Mouse (Mus musculus) bone marrow, adult 2 months (tissue): ENCODE results near the gene Stk11ip. TPM values are rescaled to one million over a fixed set of nuclear protein-coding genes. Genes with fewer than 3 reads are reported as not detected.

Experiments used
- H3K27ac ChIP-seq: fragments of 200-500 bp; 2 replicates; pipeline ENCODE4 v1.5.1; 2012; ENCODE audit warnings: low read depth, mild to moderate bottlenecking, control low read depth, inconsistent platforms, low read length; ENCODE audit not compliant: control insufficient read depth, poor library complexity, insufficient read depth
- H3K4me1 ChIP-seq: fragments of 200-500 bp; 2 replicates; pipeline ENCODE4 v1.6.1; 2011; ENCODE audit warnings: low read length; ENCODE audit not compliant: control insufficient read depth, insufficient read depth
- H3K4me3 ChIP-seq: fragments of 200-500 bp; replicated peaks from 2 replicates; pipeline ENCODE3; 2011; ENCODE audit warnings: mild to moderate bottlenecking, low read depth, low read length, control low read depth; ENCODE audit not compliant: control insufficient read depth
- CTCF ChIP-seq: fragments of 200-500 bp; IDR thresholded peaks from 2 replicates; pipeline ENCODE4 v1.5.1; 2011; ENCODE audit warnings: low read length, control low read depth; ENCODE audit not compliant: control insufficient read depth, insufficient read depth
- POLR2A ChIP-seq: fragments of 200-500 bp; IDR thresholded peaks from 2 replicates; pipeline ENCODE4 v1.6.1; 2011; ENCODE audit warnings: low read depth, mild to moderate bottlenecking, control low read depth, low read length, borderline replicate concordance; ENCODE audit not compliant: control insufficient read depth
- WGBS: fragments of 180-500 bp; shearing (Covaris S2); methylation state at CpG from one replicate; pipeline ENCODE4 v1.1.7; 2018; 5-methylcytosine and 5-hydroxymethylcytosine counted together
- polyA plus RNA-seq: library from polyadenylated mRNA; stranded (reverse); fragments of >200 nt; gene quantifications from 2 replicates; pipeline ENCODE4 v1.2.4, GENCODE M21; 2011; ENCODE audit warnings: low replicate concordance; ENCODE audit not compliant: missing spikeins, insufficient read depth, insufficient read length

The Stk11ip gene
- polyA plus RNA-seq, 1 experiment: 27.1 TPM

GRCm38 (mm10) chr1:75507006-75507405 lies 14.3 kb upstream of the Stk11ip start, which contains the start of gene Inha:
Gene Inha (plus strand): TSS chr1:75507077.
- WGBS: 74% methylated on average over 10 of the region's 10 CpGs
- TF ChIP-seq CTCF: no peak
- TF ChIP-seq POLR2A: no peak
- H3K27ac ChIP-seq: no peak within 1 kb of the TSS; the same call in 1 of the 2 replicates
- no peaks in the 10 kb centered on the region for H3K4me1 ChIP-seq
- H3K4me3 ChIP-seq: no peak within 1 kb of the TSS

- 79% methylated on average over 20 of the region's 20 CpGs for WGBS
- TF ChIP-seq POLR2A: no peak
- TF ChIP-seq CTCF: no peak
- no peak overlapping the region for H3K4me3 ChIP-seq
- no peak overlapping the region; the same call in 1 of the 2 replicates for H3K27ac ChIP-seq
- no peaks in the 10 kb centered on the region for H3K4me1 ChIP-seq
Measured at GRCm38 (mm10) chr1:75509586-75509985, 11.7 kb upstream of the Stk11ip start.

DNA sequence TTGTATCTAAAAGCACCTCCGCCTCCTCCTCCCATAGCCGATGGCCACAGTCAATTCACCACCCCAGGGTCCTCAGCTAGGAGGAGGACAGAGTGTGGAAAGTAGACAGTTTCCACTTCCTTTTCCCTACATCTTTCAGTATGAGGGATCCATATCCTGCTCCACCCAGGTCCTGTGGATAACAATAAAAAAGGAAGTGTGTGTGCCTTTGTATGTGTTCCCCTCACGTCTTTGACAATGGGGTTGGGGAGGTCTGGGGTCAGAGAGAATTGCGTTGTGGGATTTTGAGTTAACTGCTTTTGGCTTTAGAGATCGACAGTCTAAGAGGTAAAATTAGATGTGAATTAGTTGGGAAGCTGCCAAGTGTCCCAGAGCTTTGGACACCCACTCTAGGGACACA lies 11.2 kb upstream of the Stk11ip start:
- no peak overlapping the region for H3K4me3 ChIP-seq
- TF ChIP-seq POLR2A (no peak), CTCF (no peak)
- 50% methylated on average over 5 of the region's 5 CpGs for WGBS
- no peaks in the 10 kb centered on the region for H3K4me1 ChIP-seq
- no peak overlapping the region for H3K27ac ChIP-seq

- Histone ChIP-seq H3K27ac (no peak overlapping the region), H3K4me1 (no peaks in the 10 kb centered on the region), H3K4me3 (no peak overlapping the region)
- 76% methylated on average over 4 of the region's 4 CpGs for whole genome bisulfite sequencing
- TF ChIP-seq CTCF (no peak), POLR2A (no peak)
Measured at GRCm38 (mm10) chr1:75511437-75512210, 9.7 kb upstream of the Stk11ip start.

DNA sequence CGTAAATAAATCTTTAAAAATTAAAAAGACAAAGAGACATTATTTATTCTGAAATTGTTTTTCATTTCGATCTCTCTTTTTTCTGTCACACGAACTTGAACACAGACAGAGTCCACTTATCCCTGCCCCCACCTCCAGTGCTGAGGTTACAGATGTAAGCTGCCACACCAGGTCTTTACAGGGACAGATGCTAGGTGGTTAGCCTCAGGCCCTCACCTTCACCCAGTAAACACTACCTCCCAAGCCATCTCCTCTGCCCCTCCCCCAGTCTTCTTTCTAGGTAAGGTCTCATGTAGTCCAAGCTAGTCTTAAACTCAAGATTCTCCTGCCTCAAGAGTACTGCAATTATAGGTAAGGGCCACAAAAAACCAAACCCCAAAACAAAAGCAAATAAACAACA lies 8.8 kb upstream of the Stk11ip start:
- Histone ChIP-seq H3K27ac (no peak overlapping the region), H3K4me3 (no peak overlapping the region), H3K4me1 (no peaks in the 10 kb centered on the region)
- 79% methylated on average over 3 of the region's 3 CpGs for WGBS
- TF ChIP-seq POLR2A (no peak), CTCF (no peak)

GRCm38 (mm10) chr1:75516703-75517380 lies 4.5 kb upstream of the Stk11ip start:
- Histone ChIP-seq H3K4me3 (no peak overlapping the region), H3K4me1 (no peaks in the 10 kb centered on the region), H3K27ac (no peak overlapping the region)
- no peak for TF ChIP-seq CTCF
- no peak for TF ChIP-seq POLR2A
- WGBS: 81% methylated on average over 15 of the region's 15 CpGs

GRCm38 (mm10) chr1:75517984-75518383 lies 3.3 kb upstream of the Stk11ip start:
- TF ChIP-seq CTCF (no peak), POLR2A (no peak)
- Histone ChIP-seq H3K4me3 (no peak overlapping the region), H3K27ac (no peak overlapping the region), H3K4me1 (no peaks in the 10 kb centered on the region)
- WGBS: 90% methylated on average over 4 of the region's 4 CpGs

GRCm38 (mm10) chr1:75518427-75518826 lies 2.9 kb upstream of the Stk11ip start:
- TF ChIP-seq CTCF (no peak), POLR2A (no peak)
- no peak overlapping the region for H3K27ac ChIP-seq
- no peak overlapping the region for H3K4me3 ChIP-seq
- WGBS: 80% methylated on average over 4 of the region's 4 CpGs
- no peaks in the 10 kb centered on the region for H3K4me1 ChIP-seq
